Mouse (Mus musculus) testis, postnatal 14 days (tissue): ENCODE results near the gene Gm10320.

Source experiments
- DNase-seq: peaks from one replicate; pipeline ENCODE4 v3.0.0; 2021; ENCODE audit warnings: low spot score

The Gm10320 gene

DNA sequence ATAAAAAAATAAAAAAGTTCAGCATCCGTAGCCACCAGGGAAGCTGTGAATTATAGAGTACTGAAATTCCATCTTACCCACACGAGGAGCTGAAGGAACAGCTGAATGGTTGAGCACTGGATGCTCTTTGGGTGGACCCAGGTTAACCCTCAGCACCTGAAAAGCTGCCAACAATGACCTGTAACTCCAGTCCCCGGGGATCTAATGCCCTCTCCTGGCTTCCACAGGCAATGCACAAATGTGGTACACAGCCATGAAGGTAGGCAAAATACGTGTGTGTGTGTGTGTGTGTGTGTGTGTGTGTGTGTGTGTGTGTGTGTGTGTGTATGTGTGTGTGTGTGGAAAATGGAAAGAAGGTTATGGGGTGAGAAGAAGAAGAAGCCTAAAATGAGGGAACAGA is 30.3 kb downstream of the Gm10320 start:
- DNase-seq, result no peak

DNA sequence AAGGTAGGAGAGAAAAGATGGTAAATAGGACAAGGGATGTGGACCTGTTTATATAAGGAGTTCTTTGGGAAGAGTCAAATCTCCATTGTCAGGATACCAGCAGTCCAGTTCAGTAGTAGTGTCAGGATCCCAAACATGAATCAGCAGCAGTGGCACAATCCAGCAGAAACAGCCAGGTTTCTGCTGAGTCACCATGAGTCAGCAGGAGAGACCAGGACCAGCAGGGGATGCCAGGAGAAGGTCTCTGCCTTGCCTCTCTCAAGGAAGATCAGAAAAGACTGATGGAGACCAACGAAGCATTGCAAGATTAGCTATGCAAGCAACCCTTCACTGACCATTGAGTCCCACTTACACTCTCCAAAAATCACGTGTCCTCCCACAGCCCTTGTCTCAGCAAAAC is 35.4 kb downstream of the Gm10320 start:
- no peak for DNase-seq

DNA sequence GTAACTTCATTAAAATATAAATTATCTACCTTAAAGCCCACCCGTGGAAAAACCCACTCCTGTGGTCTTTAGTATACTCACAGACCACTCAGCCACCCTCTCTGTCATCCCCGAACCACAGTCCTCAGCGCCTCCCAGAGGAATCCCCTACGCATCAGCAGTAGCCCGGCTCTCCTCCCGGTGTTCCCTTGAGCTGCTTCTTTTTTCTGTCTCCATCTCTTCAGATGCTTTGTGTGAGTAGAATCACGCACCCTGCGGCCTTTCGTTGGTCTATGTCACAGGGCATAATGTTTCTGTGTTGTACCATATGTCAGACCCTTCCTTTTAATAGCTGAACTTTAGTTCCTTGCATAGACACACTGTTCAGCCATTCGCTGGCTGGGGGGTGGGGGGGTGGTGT is 36.2 kb downstream of the Gm10320 start:
- DNase-seq, result no peak

DNA sequence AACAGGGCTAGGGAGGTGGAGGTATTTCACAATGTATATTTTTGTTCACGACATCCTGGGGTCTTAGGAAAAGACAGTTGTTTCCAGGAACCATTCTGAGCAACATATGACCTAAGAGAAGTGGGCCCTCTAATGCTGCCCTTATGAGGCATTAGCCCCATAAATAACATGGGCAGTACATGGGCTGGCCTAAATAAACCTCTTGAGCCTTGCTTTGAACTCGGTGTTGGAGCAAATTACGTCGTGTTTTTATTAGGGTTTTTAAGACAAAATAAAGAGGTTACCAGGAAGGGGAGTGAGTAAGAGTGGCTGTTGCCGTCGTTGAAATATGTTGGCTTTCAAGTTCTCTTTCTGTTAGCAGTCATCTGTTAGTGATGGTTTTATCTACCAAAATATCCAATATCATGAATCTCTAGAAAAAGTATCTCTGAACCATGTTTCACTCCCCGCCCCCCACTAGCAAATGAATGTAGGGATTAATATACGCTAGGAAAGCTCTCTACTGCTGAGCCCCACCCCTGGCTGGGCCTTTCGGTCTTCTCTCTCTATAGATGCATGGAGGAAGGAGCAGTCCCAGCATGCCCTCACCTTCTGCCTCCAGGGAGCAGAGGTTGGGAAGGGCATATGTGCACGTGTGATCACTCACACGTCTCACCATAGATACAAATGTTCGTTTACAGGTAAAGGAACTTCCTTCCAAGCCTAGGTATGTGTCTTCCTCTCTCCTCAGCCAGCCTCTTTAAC is 37.4 kb downstream of the Gm10320 start:
- no peak for DNase-seq

DNA sequence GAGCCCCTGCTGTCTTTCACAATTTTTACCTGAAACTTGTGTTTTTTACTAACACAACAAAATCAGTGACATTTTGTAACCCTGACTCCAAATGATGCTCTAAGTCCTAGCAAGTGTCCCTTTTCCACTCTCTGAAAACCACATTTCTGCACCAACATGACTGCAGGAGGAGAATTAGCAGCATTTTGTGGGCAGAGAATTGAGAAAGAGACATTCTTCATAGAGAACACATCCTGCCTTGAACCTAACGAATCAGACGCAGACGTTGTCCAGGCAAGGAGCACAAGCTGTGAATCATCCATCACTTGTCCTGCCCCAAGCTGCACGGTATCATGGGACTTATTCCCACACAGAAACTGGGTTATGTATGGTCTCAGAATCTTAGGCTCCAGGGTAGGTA is 38.7 kb downstream of the Gm10320 start:
- DNase-seq, result no peak

DNA sequence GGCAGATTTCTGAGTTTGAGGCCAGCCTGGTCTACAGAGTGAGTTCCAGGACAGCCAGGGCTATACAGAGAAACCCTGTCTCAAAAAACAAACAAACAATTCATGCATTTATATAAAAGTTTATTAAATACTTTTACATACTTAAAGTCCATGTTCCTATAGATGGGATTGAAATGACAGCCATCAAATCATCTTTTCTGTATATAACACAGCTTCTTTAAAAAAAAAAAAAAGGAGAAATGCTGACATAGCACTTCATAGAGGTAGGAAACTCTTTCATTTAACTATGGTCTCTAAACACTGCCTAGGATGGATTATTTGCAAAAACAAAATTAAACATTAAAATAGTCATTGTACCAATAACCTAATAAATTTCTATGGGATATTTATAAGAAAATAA is 43.1 kb downstream of the Gm10320 start:
- no peak for DNase-seq

DNA sequence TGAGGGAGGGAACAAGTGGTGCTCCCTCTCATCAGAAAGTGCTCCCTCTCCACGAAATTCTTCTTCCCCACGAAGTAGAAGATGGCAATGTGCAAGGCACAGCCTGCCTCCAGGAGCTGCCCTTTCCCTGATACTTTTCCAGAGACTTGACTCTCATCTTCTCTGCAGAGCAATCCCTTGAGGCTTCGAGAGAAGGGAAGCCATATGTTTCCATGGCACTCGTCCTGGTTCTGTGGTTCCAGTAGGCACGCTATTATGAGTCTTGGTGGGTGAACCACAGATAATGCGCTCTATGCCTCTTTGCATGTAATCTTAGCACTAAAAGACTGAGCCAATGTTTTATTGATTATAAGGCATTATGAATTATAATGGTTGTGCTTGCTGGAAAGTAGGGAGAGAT is 44.1 kb downstream of the Gm10320 start:
- no peak for DNase-seq

DNA sequence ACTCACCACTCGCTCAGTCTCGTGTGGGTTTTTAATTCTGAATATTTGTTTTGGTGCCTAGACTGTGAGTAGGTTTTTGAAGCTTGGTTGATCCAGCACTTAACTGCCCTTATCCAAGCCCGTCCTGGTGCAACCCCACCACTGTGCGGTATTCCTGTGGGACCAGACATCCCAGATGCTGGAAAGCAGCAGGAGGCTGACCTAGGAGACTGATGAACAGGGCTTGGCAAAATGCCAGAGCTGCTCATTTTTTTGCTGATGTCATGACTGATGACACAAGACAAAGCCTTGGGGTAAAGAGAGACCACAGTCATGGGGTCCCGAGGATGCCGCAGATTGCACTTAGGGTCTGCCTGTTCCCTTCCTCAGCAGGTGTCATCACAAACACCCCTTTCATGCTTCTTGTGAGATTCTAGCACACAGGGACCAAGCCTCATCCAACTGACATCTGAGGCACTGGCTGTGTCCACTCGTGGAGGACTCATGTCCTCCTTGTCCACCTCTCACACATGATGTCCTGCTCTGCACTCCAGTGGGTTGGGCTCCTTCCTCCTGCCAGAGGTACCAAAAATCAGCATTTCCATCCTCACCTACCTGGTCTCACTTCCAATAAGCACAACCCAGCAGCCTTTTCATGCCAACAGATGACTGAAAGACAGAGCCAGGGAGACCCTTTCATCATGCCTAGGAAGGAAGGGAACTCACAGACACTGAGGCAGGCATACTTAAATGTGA is 46.2 kb downstream of the Gm10320 start:
- no peak for DNase-seq

DNA sequence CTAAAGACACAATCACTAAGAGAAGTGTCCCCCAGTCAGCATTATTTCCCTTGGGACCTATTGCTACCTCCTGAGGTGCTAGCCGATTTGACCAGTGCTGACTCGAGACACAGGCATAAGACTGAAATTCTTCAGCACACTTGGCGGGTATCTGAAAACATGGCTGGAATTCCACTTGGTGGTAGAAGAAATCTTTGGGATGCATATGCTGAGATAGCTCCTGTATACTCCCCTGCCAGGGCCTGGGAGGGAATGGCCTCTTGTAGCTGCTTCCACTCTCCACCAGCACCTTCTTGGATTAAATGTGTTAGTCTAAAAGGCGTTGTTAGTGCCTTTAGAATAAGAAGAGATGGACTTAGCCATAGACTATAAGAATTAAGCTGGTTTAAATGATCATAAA is 50.8 kb downstream of the Gm10320 start:
- no peak for DNase-seq

DNA sequence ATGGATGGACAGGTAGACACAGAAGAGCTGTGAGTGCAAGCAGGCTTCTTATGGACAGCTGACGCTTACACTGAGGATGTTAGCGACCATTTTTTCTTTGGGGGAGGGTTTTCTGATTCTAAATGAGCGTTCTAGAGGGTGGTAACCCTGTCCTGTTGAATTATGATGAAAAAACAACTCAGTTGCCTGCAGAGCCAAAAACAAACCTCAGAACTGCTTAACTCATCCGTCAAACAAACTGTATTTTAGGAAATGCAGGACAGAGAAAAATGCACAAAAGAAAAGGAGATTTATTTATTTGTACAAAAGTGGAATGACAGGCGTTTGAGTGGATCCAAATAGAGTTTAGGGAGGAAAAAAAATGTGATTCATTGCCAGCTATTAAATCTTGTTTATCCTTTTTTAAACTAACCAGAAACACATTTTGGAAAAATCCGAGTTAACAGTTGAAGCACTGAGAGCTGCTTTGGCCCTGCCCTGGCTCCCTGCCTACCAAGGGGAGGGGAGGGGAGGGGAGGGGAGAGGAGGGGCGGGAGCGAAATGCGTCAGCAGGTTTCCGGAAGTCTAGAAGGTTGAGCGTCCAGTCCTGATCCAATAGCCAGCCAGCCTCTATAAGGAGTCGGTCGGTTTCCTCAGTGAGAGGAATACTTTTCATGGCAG is 51.4 kb downstream of the Gm10320 start:
- DNase-seq, result no peak
